Mouse (Mus musculus): ENCODE results near the gene Gm21943.
"Not testable (repeated sequence)": the region's sequence is repeated elsewhere in the genome, so short reads cannot be mapped to it uniquely, and the experiment has no call there.

Gm21943 gene

GRCm38 (mm10) chrY:57533644-57534043 is at the start of gene Gm21943:
TSS of gene Gm21943 (minus strand) at chrY:57533744.
- in situ Hi-C loops (cut with MboI; ENCODE audit: unreplicated experiment in 2 of 2): not testable (repeated sequence)

Data from v-Abl transformed pro-B cells (cell line).